In the genomic region with DNA sequence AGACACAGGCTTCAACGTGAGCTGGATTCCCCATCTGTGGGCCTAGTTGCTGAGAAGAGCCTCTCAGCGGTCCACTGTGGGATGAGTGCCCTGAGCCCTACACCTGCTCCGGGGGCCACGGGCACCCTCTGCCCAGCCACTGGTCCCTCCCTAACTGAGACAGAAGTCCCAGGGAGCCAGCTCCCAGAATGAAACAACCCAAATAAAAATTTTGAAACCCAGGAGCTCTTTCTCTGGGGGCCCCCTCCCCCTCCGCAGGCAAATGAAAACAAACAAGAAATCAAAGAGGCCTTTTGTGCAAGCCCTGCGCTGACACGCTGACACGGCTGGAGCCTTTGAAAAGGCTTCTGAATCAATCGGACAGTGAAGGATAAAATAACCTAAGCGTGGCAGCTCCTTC, we compare ENCODE assay signal across 9 mouse cellular contexts. TPM values are rescaled to one million over a fixed set of nuclear protein-coding genes. Genes with fewer than 3 reads are reported as not detected.
DNase-seq lines count a peak whose midpoint lies in the region; ATAC-seq lines count a peak whose summit lies in the region.
"Had no signal": no experiment of that assay in that cellular context is flagged by ENCODE, and none has a peak within 500 bp of the region (broad histone marks: within the 10 kb centered on the region; RNA-seq: fewer than 3 reads in every experiment).

No protein-coding gene starts in this region.

- peaks cover 95% of the 10 kb centered on the region for H3K27me3 ChIP-seq in heart, embryonic 13.5 days (replicated peaks)
- H3K27me3 ChIP-seq in heart, embryonic 11.5 days (ENCODE audit: control insufficient read depth, insufficient read depth, low read length): peaks cover 65% of the 10 kb centered on the region
- no peaks in the 10 kb centered on the region for H3K27me3 ChIP-seq in forebrain, embryonic 14.5 days (replicated peaks; ENCODE audit: control insufficient read depth, insufficient read depth, low read length)
- peaks cover 23% of the 10 kb centered on the region for H3K27me3 ChIP-seq in midbrain, embryonic 14.5 days (ENCODE audit: control insufficient read depth, insufficient read depth, low read length)
- H3K27me3 ChIP-seq: Patski had no signal

- peak overlapping the region; percentile 33; the same call in 1 of the 2 replicates for H3K9ac ChIP-seq in heart, embryonic 13.5 days
- no peak overlapping the region for H3K9ac ChIP-seq in heart, embryonic 11.5 days (ENCODE audit: low read depth, low read length)
- H3K9ac ChIP-seq in forebrain, embryonic 14.5 days (ENCODE audit: low read length): peak overlapping the region; percentile 58
- no peak overlapping the region for H3K9ac ChIP-seq in midbrain, embryonic 14.5 days (replicated peaks; ENCODE audit: low read length)

- H3K36me3 ChIP-seq in heart, embryonic 13.5 days: peaks cover 28% of the 10 kb centered on the region
- no peaks in the 10 kb centered on the region for H3K36me3 ChIP-seq in heart, embryonic 11.5 days (ENCODE audit: control insufficient read depth, insufficient read depth, low read length)
- H3K36me3 ChIP-seq in forebrain, embryonic 14.5 days (ENCODE audit: control insufficient read depth, insufficient read depth, low read length): peaks cover 56% of the 10 kb centered on the region
- H3K36me3 ChIP-seq in midbrain, embryonic 14.5 days (ENCODE audit: control insufficient read depth, insufficient read depth, low read length): no peaks in the 10 kb centered on the region; the same call in 1 of the 2 replicates

- WGBS in heart, embryonic 13.5 days: 43% methylated on average over 10 of the region's 10 CpGs
- WGBS in heart, embryonic 11.5 days (ENCODE audit: insufficient replicate concordance): 40% methylated on average over 10 of the region's 10 CpGs
- WGBS in forebrain, embryonic 14.5 days: 3% methylated on average over 10 of the region's 10 CpGs
- 8% methylated on average over 10 of the region's 10 CpGs for WGBS in midbrain, embryonic 14.5 days

- peaks cover 31% of the 10 kb centered on the region for H3K4me1 ChIP-seq in heart, embryonic 13.5 days
- peaks cover 7% of the 10 kb centered on the region; the same call in 1 of the 2 replicates for H3K4me1 ChIP-seq in heart, embryonic 11.5 days (ENCODE audit: control insufficient read depth, insufficient read depth, low read length)
- peaks cover 42% of the 10 kb centered on the region for H3K4me1 ChIP-seq in forebrain, embryonic 14.5 days (ENCODE audit: control insufficient read depth, insufficient read depth, low read length)
- H3K4me1 ChIP-seq in midbrain, embryonic 14.5 days (ENCODE audit: control insufficient read depth, insufficient read depth, low read length): peaks cover 15% of the 10 kb centered on the region

- H3K4me3 ChIP-seq in heart, embryonic 13.5 days: no peak overlapping the region
- H3K4me3 ChIP-seq in heart, embryonic 11.5 days (ENCODE audit: low read depth, low read length): no peak overlapping the region
- H3K4me3 ChIP-seq in forebrain, embryonic 14.5 days (ENCODE audit: low read depth, low read length): peak overlapping the region; percentile 38
- no peak overlapping the region for H3K4me3 ChIP-seq in midbrain, embryonic 14.5 days (replicated peaks; ENCODE audit: low read depth, low read length)

- H3K9me3 ChIP-seq in heart, embryonic 13.5 days: no peaks in the 10 kb centered on the region
- H3K9me3 ChIP-seq in heart, embryonic 11.5 days (replicated peaks; ENCODE audit: control insufficient read depth, low read length): no peaks in the 10 kb centered on the region
- H3K9me3 ChIP-seq in forebrain, embryonic 14.5 days (replicated peaks; ENCODE audit: control insufficient read depth, low read length): no peaks in the 10 kb centered on the region
- no peaks in the 10 kb centered on the region for H3K9me3 ChIP-seq in midbrain, embryonic 14.5 days (ENCODE audit: control insufficient read depth, low read length)

- peak; percentile 83 for DNase-seq in brain, adult 2 months (ENCODE audit: low read depth, low spot score)
- peak; percentile 51 for DNase-seq in forebrain, embryonic 14.5 days (ENCODE audit: low spot score)
- no peak for DNase-seq in midbrain, embryonic 14.5 days
- no peak for DNase-seq in testis, postnatal 14 days (ENCODE audit: low spot score)
- no peak for DNase-seq in right cerebral cortex, postnatal 4 days
- DNase-seq in right cerebral cortex, postnatal 36 days (ENCODE audit: low spot score in 2 of 2): no peak

- no peak overlapping the region for H3K27ac ChIP-seq in heart, embryonic 13.5 days (replicated peaks)
- H3K27ac ChIP-seq in heart, embryonic 11.5 days (ENCODE audit: low read depth, low read length): no peak overlapping the region
- H3K27ac ChIP-seq in forebrain, embryonic 14.5 days (ENCODE audit: low read depth, low read length): peak overlapping the region; percentile 71
- no peak overlapping the region for H3K27ac ChIP-seq in midbrain, embryonic 14.5 days (replicated peaks; ENCODE audit: low read depth, low read length)

- ATAC-seq in heart, embryonic 13.5 days (ENCODE audit: extremely low read depth, insufficient number of reproducible peaks, low FRiP score, low TSS enrichment): no peak
- no peak for ATAC-seq in heart, embryonic 11.5 days (replicated peaks; ENCODE audit: insufficient number of reproducible peaks, low FRiP score, low TSS enrichment)
- no peak for ATAC-seq in forebrain, embryonic 14.5 days
- ATAC-seq in midbrain, embryonic 14.5 days (ENCODE audit: low FRiP score, low TSS enrichment): no peak
- ATAC-seq: Patski had no signal

- no peak overlapping the region for H3K4me2 ChIP-seq in heart, embryonic 13.5 days
- no peak overlapping the region for H3K4me2 ChIP-seq in heart, embryonic 11.5 days
- peak overlapping the region; percentile 56 for H3K4me2 ChIP-seq in forebrain, embryonic 14.5 days (ENCODE audit: low read length)
- peak overlapping the region; percentile 6; the same call in 1 of the 2 replicates for H3K4me2 ChIP-seq in midbrain, embryonic 14.5 days (ENCODE audit: low read length)

RNA-seq across cellular contexts. Expression of gene Nfix, which starts 34.5 kb away (rescaled TPM):
- 10.0 and 11.7 TPM in 2 replicates for polyA plus RNA-seq in heart, embryonic 13.5 days (2015; fragmentation: Nextera tagmentation; extraction: Ambion mirVana)
- polyA plus RNA-seq in heart, embryonic 11.5 days (2014; fragmentation: Nextera tagmentation; extraction: Ambion mirVana): 6.1 and 7.6 TPM in 2 replicates
- polyA plus RNA-seq in forebrain, embryonic 14.5 days (2014; fragmentation: Nextera tagmentation; extraction: Ambion mirVana): 237 and 318 TPM in 2 replicates
- polyA plus RNA-seq in midbrain, embryonic 14.5 days (2014; fragmentation: Nextera tagmentation; extraction: Ambion mirVana): 45.9 and 49.8 TPM in 2 replicates

RNA-seq across cellular contexts. Expression of gene G430095P16Rik, which starts 42.8 kb away (rescaled TPM):
- 7.8 and 8.9 TPM in 2 replicates for polyA plus RNA-seq in heart, embryonic 13.5 days (2015; fragmentation: Nextera tagmentation; extraction: Ambion mirVana)
- 3.4 and 5.4 TPM in 2 replicates for polyA plus RNA-seq in heart, embryonic 11.5 days (2014; fragmentation: Nextera tagmentation; extraction: Ambion mirVana)
- 1.5 and 1.7 TPM in 2 replicates for polyA plus RNA-seq in forebrain, embryonic 14.5 days (2014; fragmentation: Nextera tagmentation; extraction: Ambion mirVana)
- polyA plus RNA-seq in midbrain, embryonic 14.5 days (2014; fragmentation: Nextera tagmentation; extraction: Ambion mirVana): 0.67 and 0.91 TPM in 2 replicates

RNA-seq across cellular contexts. Expression of gene Dand5, which starts 57.0 kb away (rescaled TPM):
- polyA plus RNA-seq in heart, embryonic 13.5 days (2015; fragmentation: Nextera tagmentation; extraction: Ambion mirVana): 6.3 and 6.6 TPM in 2 replicates
- 5.0 and 6.0 TPM in 2 replicates for polyA plus RNA-seq in heart, embryonic 11.5 days (2014; fragmentation: Nextera tagmentation; extraction: Ambion mirVana)
- polyA plus RNA-seq in forebrain, embryonic 14.5 days (2014; fragmentation: Nextera tagmentation; extraction: Ambion mirVana): 8.6 and 9.4 TPM in 2 replicates
- 9.9 and 12.7 TPM in 2 replicates for polyA plus RNA-seq in midbrain, embryonic 14.5 days (2014; fragmentation: Nextera tagmentation; extraction: Ambion mirVana)

Comparison
In these comparisons a context has a peak if more than half of its experiments do, and no peak if none do; other contexts are left out.
1. H3K9ac ChIP-seq: peak in heart, embryonic 13.5 days (single experiment) and forebrain, embryonic 14.5 days (single experiment); none in heart, embryonic 11.5 days (single experiment) and midbrain, embryonic 14.5 days (single experiment).
2. H3K4me2 ChIP-seq: peak in forebrain, embryonic 14.5 days (single experiment) and midbrain, embryonic 14.5 days (single experiment); none in heart, embryonic 13.5 days (single experiment) and heart, embryonic 11.5 days (single experiment).
3. DNase-seq: peak in brain, adult 2 months (single experiment) and forebrain, embryonic 14.5 days (single experiment); none in midbrain, embryonic 14.5 days (single experiment), testis, postnatal 14 days (single experiment), right cerebral cortex, postnatal 4 days (single experiment) and right cerebral cortex, postnatal 36 days (0 of 2).